Mouse (Mus musculus) bone marrow macrophage, adult 2 months (primary cell): ENCODE measurements around the gene Olfr700.

ENCODE experiments used
- CTCF ChIP-seq: IDR thresholded peaks from 2 replicates; pipeline ENCODE4 v1.5.1; 2012; ENCODE audit warnings: low read depth, mild to moderate bottlenecking, low read length, moderate library complexity
- POLR2A ChIP-seq: IDR thresholded peaks from 2 replicates; pipeline ENCODE4 v1.6.1; 2012; ENCODE audit warnings: mild to moderate bottlenecking, low read depth, low read length, borderline replicate concordance

- TF ChIP-seq CTCF, result no peak
- TF ChIP-seq POLR2A, result no peak
Observed at GRCm38 (mm10) chr7:106758800-106759199, 49.8 kb downstream of the Olfr700 start.
